Mouse (Mus musculus): Measurements from ENCODE around the gene Celf5. TPM values are rescaled to one million over a fixed set of nuclear protein-coding genes. Genes with fewer than 3 reads are reported as not detected.

Gene Celf5
- polyA plus RNA-seq, 1 experiment from 2014 or later: 76.1 TPM

DNA sequence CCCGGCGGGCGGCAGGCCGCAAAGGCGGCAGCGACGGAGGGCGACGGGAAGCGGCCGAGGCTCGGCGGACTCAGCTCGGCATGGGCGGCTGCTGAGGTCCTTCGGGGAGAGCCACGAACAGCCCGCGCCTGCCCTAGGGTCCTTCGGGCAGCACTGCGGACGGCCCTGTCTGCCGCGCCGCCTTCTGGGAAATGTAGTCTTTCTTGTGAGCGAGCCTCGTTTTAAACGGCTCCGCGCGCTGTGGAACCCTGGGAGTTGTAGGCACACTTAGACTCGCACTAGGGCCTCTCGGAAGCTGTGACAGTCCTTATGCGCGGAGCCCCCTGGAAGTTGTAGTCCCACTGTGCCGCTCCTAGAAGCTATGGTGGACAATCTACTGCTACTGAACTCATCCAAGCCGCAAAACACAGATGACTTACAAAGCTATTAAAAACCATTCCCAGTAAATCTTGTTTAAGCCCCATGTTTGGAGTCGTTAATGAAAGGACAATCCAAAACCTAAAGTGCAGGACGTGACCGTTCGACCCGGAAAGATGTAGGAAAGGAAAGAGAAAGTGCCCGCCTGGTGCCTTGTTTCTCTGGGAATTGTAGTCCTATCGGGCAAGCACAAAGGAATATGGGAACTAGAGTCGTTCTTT, 13.9 kb upstream of the Celf5 start, which contains the start of gene Ncln:
Gene Ncln, minus strand, starts transcription at position 129 of the 638 bp plus-strand sequence.
- Histone ChIP-seq H3K4me1 (peaks cover 31% of the 10 kb centered on the region), H3K4me2 (replicated peaks) (peak within 1 kb of the TSS; percentile 89), H3K36me3 (peaks cover 13% of the 10 kb centered on the region), H3K27me3 (no peaks in the 10 kb centered on the region), H3K27ac (replicated peaks) (peak within 1 kb of the TSS; percentile 83), H3K4me3 (peak within 1 kb of the TSS; percentile 50), H3K9ac (replicated peaks) (peak within 1 kb of the TSS; percentile 60), H3K9me3 (no peaks in the 10 kb centered on the region)
- under 1% methylated on average over 45 of the region's 45 CpGs for WGBS
- ATAC-seq (replicated peaks): peak; percentile 97

DNA sequence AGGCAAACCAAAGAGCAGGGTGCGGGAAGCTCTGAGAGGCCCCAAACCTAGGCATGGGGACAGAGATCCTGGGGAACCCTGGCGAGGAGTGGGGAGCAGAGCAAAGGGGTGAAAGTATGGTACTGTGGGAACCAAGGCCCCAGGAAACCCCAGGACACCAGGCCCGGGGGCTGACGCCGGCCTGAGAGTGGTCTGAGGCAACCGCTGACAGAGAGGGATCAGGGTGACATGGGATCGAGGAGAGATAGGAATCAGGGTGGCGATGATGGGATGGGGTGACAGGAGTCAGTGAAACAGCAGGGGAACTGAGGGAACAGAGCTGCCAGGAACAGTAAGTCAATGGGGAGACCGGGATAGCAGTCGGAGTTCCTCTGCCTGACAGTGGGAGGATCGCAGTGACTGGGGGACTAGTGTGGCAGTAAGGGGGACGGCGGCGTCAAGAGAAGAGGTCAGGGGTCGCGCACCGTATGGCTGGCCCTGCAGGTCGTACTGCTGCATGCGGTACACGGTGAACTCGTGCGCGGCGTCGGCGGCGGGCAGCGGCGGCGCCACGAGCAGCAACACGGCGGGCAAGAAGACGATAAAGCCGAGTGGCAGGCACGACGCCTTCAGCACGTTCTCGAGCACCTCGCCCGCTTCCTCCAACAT, 13.2 kb upstream of the Celf5 start:
- Histone ChIP-seq H3K4me3 (peak overlapping the region; percentile 50), H3K36me3 (peaks cover 17% of the 10 kb centered on the region), H3K9me3 (no peaks in the 10 kb centered on the region), H3K4me1 (peaks cover 31% of the 10 kb centered on the region), H3K27me3 (no peaks in the 10 kb centered on the region), H3K4me2 (replicated peaks) (peak overlapping the region; percentile 89), H3K27ac (replicated peaks) (peak overlapping the region; percentile 34), H3K9ac (replicated peaks) (peak overlapping the region; percentile 52)
- 1% methylated on average over 41 of the region's 41 CpGs for WGBS
- peak; percentile 29 for ATAC-seq (replicated peaks)

DNA sequence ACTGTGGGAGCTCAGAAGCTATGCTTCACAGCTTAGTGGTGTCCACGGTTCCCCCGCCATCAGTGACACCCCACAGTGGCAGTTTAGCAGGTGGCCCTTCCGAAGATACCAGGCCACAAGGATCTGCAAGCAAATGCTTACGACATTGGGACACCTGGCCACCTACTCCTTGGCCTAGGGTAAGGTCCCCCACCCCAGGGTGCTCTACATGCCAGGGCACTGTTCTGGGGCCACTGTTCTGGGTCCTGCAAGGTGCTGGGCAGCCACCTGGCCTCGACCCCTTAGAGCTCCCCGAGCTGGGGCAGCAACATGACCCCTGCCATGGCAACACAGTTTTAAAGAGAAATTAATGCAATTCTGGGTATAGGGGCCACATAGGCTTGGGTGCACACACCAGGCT, 12.6 kb upstream of the Celf5 start:
- H3K9me3 ChIP-seq: no peaks in the 10 kb centered on the region
- peak overlapping the region; percentile 52 for H3K9ac ChIP-seq (replicated peaks)
- peaks cover 21% of the 10 kb centered on the region for H3K36me3 ChIP-seq
- peak overlapping the region; percentile 89 for H3K4me2 ChIP-seq (replicated peaks)
- peaks cover 31% of the 10 kb centered on the region for H3K4me1 ChIP-seq
- H3K27me3 ChIP-seq: no peaks in the 10 kb centered on the region
- no peak for ATAC-seq (replicated peaks)
- WGBS: 75% methylated on average over 6 of the region's 6 CpGs
- no peak overlapping the region for H3K27ac ChIP-seq (replicated peaks)
- H3K4me3 ChIP-seq: peak overlapping the region; percentile 50

DNA sequence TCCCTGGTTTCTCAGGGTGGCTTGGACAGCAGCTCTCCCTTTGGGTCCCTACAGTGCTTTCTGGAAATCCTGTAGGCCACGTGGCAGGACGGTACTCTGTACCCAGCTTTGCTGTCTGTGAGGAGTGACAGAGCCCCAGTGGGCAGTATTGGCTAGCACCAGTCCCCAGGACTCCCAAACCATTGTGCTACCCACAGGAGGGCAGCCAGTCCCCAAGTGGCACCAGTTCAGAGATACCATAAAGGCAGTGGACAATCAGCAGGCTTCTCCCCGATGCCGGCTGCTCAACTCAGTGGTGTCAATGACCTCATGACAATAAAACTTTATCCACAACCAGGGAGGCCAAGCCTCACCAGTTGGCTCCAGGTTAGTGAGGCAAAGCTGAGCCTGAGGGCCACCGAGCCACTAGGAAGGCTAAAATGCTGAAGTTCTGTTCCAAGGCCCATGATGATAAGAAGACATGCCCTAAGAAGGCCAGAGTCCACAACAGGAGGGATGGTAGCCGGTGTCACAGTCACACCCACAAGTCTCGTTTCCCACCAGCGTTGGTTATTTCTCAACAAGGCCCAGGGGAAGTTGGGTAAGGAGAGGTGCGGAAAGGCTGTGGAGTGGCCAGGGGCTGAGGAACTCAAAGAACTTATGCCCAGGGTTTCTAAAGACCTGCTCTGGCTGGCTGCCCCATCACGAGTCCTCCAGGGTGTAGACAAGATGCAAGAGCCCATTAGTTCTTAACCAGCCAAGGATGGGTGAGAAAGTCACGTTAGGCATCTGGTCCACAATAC, 11.9 kb upstream of the Celf5 start:
- no peak for ATAC-seq (replicated peaks)
- Histone ChIP-seq H3K4me1 (peaks cover 31% of the 10 kb centered on the region), H3K4me2 (replicated peaks) (peak overlapping the region; percentile 89), H3K9ac (replicated peaks) (no peak overlapping the region), H3K27me3 (no peaks in the 10 kb centered on the region), H3K36me3 (peaks cover 28% of the 10 kb centered on the region), H3K9me3 (no peaks in the 10 kb centered on the region), H3K4me3 (peak overlapping the region; percentile 50), H3K27ac (replicated peaks) (no peak overlapping the region)
- WGBS: 88% methylated on average over 11 of the region's 11 CpGs

DNA sequence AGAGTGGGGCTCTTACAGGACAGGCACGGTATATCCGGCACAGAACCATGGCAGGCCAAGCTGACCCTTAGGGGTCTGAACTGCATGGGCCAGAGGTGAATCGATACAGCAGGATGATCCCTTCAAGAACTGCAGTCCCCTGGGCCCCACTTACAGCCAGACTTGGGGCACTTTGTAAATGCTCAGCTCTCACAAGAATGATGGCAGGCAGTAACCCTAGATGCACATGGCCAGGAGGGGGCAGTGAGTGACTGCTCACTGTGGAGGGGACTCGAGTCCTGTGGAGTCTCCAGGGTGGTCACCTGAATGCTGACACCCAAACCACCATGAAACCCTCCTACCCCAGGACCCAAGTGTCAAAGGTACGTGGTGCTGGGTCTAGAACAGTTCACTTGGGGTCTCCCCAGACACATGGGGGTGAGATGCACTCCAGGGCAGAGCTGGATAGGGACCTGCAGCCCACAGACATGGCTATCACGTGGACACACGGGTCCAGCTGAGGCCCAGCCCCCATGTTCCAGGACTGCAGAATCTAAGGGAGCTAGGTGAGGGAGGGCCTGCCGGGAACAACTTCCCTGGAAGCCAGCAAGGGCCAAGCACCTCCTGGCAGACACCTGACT, 11.2 kb upstream of the Celf5 start:
- ATAC-seq (replicated peaks): no peak
- H3K4me1 ChIP-seq: peaks cover 31% of the 10 kb centered on the region
- no peaks in the 10 kb centered on the region for H3K9me3 ChIP-seq
- H3K36me3 ChIP-seq: peaks cover 36% of the 10 kb centered on the region
- H3K4me3 ChIP-seq: no peak overlapping the region
- no peak overlapping the region for H3K27ac ChIP-seq (replicated peaks)
- H3K27me3 ChIP-seq: no peaks in the 10 kb centered on the region
- no peak overlapping the region for H3K9ac ChIP-seq (replicated peaks)
- 85% methylated on average over 8 of the region's 8 CpGs for WGBS
- H3K4me2 ChIP-seq (replicated peaks): no peak overlapping the region

DNA sequence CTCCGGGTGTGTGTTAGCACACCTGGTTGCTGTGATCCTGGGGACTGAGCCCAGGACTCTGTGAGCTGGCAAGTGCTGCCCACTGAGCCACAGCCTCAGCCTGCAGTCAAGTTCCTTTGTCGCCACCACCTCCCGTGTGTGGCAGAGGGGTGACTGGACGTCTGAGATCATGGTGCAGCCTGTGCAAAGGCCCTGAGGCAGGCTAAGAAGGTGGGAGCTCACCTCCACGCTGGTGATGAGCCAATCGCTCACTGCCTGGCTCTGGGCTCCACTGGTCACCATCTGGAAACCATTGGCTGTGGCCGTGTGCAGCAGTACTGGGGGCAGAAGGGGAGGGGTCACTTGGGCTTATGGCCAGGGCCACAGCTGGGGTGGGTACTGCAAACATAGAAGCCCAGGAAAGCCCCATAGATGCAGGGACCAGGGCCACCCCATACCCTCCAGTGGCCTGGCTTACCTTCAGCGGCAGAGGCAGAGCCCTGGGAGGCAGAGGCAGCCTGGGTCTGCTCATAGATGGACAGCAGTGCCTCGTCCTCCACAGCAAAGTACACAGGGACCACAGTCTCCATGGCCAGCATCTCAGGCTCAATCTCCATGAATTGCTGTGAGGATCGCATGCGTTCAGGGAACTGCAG, 10.2 kb upstream of the Celf5 start:
- H3K9ac ChIP-seq (replicated peaks): no peak overlapping the region
- ATAC-seq (replicated peaks): no peak
- no peak overlapping the region for H3K27ac ChIP-seq (replicated peaks)
- no peaks in the 10 kb centered on the region for H3K27me3 ChIP-seq
- no peak overlapping the region for H3K4me3 ChIP-seq
- H3K4me1 ChIP-seq: peaks cover 30% of the 10 kb centered on the region
- H3K36me3 ChIP-seq: peaks cover 45% of the 10 kb centered on the region
- H3K4me2 ChIP-seq (replicated peaks): no peak overlapping the region
- WGBS: 94% methylated on average over 11 of the region's 11 CpGs
- no peaks in the 10 kb centered on the region for H3K9me3 ChIP-seq

DNA sequence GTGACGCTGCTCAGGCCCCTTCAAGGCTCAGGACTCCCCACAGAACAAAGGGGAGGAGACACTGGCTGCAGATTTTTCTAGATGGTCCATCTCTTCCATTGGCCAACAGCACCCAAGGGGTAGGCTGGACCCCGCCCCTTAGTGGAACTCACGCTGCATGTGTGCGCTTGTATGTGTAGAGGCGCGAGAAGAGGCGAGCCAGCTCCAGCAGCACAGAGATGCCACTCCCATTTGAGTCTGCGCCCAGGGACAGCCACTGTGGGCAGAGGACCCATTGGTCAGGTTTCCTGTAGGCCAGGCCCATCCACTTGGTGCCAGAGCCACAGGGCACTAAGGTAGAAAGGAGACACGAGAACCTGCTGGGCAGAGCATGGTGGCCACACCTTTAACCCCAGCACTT, 8.5 kb upstream of the Celf5 start:
- Histone ChIP-seq H3K36me3 (peaks cover 58% of the 10 kb centered on the region), H3K4me2 (replicated peaks) (no peak overlapping the region), H3K4me3 (no peak overlapping the region), H3K4me1 (peaks cover 20% of the 10 kb centered on the region), H3K27ac (replicated peaks) (no peak overlapping the region), H3K27me3 (no peaks in the 10 kb centered on the region), H3K9me3 (no peaks in the 10 kb centered on the region), H3K9ac (replicated peaks) (no peak overlapping the region)
- WGBS: 93% methylated on average over 9 of the region's 9 CpGs
- ATAC-seq (replicated peaks): no peak

DNA sequence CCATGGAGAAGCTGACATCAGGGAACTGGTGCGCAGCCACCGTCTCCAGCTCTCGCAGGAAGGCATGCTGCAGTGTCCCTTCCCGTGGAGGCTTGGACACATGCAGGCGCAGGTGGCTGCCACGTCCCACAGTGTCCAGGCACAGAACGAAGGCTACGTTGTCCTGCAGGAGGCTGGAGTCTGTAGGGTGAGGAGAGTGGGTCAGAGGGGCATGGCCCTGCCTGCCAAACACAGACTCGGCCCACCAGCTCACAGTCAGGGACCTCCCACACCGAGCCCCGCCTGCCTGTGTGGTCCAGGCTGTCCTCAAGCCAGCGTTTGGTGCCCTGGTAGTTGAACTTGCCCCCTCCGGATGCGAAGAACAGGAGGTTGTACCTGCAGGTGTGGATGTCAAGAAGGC, 7.4 kb upstream of the Celf5 start:
- peaks cover 13% of the 10 kb centered on the region for H3K4me1 ChIP-seq
- H3K27me3 ChIP-seq: no peaks in the 10 kb centered on the region
- H3K4me2 ChIP-seq (replicated peaks): no peak overlapping the region
- H3K27ac ChIP-seq (replicated peaks): no peak overlapping the region
- no peak overlapping the region for H3K9ac ChIP-seq (replicated peaks)
- no peaks in the 10 kb centered on the region for H3K9me3 ChIP-seq
- WGBS: 84% methylated on average over 14 of the region's 14 CpGs
- no peak overlapping the region for H3K4me3 ChIP-seq
- H3K36me3 ChIP-seq: peaks cover 58% of the 10 kb centered on the region
- ATAC-seq (replicated peaks): no peak

DNA sequence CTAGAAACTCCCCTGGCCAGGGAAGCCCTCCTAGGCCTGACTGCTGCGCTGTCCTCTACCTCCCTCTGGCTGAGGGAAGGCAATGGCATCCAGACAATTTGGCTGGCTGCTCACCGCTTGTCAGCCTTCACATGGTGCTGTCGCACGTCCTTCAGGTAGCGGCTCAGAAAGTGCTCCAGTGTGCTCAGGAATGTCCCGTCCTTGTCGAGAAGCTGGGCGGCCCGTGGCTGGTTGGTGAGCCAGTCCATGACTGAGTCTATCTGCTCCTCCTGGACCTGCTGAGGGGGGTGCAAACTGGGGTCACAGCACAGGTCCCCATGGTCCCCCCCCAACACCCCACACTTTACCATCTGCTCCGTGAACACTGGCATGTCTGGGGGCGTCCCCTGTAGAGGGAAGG, 5.6 kb upstream of the Celf5 start:
- H3K4me1 ChIP-seq: peaks cover 8% of the 10 kb centered on the region
- no peaks in the 10 kb centered on the region for H3K9me3 ChIP-seq
- H3K27me3 ChIP-seq: no peaks in the 10 kb centered on the region
- 88% methylated on average over 11 of the region's 11 CpGs for WGBS
- no peak for ATAC-seq (replicated peaks)
- H3K27ac ChIP-seq (replicated peaks): no peak overlapping the region
- no peak overlapping the region for H3K4me3 ChIP-seq
- peaks cover 58% of the 10 kb centered on the region for H3K36me3 ChIP-seq
- H3K4me2 ChIP-seq (replicated peaks): no peak overlapping the region
- no peak overlapping the region for H3K9ac ChIP-seq (replicated peaks)

DNA sequence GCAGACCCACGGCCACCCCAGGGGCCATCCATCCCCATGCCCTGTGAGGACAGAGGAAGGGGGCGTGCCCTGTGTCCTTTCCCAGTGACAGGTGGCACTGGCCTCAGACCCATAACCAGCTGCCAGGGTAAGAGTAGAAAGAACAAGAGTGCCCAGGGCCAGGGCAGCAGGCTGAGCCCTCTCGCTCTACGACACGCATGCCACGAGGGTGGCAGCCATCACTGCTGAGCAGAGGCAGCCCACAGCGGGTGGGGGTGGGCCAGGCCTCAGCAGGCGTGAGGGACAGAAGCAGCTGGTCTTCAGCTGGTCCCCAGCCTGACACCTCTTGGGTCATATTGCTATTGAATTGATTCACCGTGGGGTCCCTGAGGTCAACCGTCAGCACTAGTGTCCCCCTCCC, 4.0 kb upstream of the Celf5 start:
- H3K27ac ChIP-seq (replicated peaks): no peak overlapping the region
- peaks cover 46% of the 10 kb centered on the region for H3K36me3 ChIP-seq
- no peak overlapping the region for H3K4me3 ChIP-seq
- no peak overlapping the region for H3K9ac ChIP-seq (replicated peaks)
- no peaks in the 10 kb centered on the region for H3K9me3 ChIP-seq
- WGBS: 92% methylated on average over 10 of the region's 10 CpGs
- H3K4me1 ChIP-seq: peaks cover 12% of the 10 kb centered on the region
- no peaks in the 10 kb centered on the region for H3K27me3 ChIP-seq
- H3K4me2 ChIP-seq (replicated peaks): no peak overlapping the region
- ATAC-seq (replicated peaks): no peak

DNA sequence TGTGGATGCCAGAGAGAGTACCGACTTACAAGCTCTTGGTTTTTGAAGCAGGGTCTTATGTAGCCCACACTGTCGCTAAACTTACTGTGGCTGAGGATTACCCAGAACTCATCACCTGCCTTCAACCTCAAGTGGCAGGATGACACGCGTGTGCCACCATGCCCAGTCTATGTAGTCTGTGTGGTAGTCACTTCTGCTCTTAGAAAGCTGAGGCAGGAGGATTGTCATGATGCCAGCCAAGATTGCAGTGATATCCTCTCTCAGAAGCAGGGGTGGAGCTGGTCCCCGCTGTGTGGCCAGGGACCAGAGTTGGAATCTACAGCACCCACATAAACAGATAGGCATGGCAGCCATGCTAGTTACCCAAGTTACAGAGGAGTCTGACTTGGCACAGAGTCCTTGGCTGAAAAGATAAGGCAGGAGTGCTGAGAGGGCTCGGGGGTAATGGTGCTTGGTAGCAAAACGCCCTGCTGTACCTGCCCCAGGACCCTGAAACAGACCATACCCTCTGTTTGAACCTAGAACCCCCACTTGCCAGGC, 3.0 kb upstream of the Celf5 start:
- H3K27me3 ChIP-seq: no peaks in the 10 kb centered on the region
- no peak overlapping the region for H3K4me3 ChIP-seq
- H3K27ac ChIP-seq (replicated peaks): no peak overlapping the region
- WGBS: 74% methylated on average over 7 of the region's 7 CpGs
- ATAC-seq (replicated peaks): no peak
- H3K4me2 ChIP-seq (replicated peaks): no peak overlapping the region
- peaks cover 39% of the 10 kb centered on the region for H3K36me3 ChIP-seq
- no peak overlapping the region for H3K9ac ChIP-seq (replicated peaks)
- peaks cover 20% of the 10 kb centered on the region for H3K4me1 ChIP-seq
- H3K9me3 ChIP-seq: no peaks in the 10 kb centered on the region

All from forebrain, embryonic 15.5 days (tissue).